Mouse (Mus musculus): ENCODE data around the gene Tssk6.
A peak's percentile ranks its signal among the peaks of the same experiment; 100 is the strongest.
"Not testable (repeated sequence)": the region's sequence is repeated elsewhere in the genome, so short reads cannot be mapped to it uniquely, and the experiment has no call there.

Tssk6 gene

DNA sequence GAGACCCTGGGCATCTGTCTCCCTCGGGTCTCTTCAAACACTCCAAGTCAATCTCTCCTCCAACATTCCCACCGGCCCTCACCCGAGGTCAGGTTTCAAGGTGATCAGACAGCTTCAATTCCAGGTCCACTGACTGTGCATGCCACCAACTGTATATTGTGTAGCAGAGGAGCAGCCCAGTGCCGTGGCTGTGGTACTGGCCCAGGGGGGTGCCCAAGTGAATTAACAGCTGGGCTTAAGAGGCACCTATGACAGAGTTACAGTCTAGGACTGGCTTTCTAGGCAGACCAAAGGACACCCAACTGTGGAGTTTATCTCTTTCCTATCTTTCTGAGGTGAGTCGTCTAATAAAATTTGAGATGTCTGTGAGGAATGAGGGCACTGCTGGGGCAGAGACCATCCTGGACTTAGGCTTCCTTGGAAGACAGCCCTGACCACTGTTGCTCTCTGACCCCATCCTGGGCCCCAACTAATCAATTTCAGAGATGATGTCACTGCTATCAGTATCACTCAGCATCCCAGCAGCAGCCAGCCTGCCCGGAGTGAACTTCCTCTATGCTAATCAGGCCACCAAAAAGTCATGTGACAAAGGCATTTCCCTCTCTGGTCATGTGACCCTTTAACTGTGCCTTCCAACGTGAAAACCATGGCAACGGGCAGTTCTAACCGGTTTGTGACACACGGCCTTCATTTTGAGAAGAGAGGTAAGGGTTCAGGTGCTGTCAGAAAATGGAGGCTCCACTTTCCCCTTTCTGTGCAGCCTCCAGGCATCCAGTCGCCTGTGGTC is 18.1 kb downstream of the Tssk6 start:
- DNase-seq, result peak; percentile 71 to 78

DNA sequence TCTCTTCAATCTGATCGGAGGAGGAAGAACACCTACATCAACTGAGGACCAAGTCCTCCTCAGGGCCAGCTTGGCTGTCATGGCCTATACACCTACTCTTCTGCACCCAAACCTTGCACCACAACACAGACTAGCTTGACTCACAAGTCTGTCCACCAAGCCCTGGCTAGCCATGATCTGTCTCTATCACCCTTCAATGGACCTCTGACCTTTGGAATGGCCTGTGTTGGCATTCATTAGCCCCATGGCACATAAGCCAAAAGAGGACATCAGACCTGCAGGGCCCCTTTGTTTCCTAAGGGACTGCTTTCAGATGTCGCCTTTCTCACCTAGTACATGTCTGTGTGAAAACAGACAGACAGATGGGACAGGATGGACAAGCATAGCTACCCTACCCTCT is 19.2 kb downstream of the Tssk6 start:
- no peak for DNase-seq

DNA sequence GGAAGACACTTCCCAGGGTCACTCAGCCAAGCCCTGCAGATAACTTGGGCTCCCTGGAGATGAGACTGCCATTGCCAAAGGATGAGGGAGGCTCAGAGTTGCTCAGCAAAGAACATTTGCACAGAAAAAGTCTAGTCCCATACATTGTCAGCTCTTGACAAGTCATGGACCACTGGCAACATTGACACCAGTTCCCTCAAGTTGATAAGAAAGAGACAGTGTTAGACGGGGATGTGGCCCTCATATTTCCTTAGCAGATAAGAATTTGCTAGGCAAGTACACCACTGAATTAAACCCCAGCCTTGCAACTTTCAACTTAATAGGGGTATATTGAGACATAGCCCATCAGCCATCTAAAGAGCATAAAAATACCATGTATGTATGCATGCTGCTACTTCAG is 22.0 kb downstream of the Tssk6 start:
- DNase-seq, result no peak

DNA sequence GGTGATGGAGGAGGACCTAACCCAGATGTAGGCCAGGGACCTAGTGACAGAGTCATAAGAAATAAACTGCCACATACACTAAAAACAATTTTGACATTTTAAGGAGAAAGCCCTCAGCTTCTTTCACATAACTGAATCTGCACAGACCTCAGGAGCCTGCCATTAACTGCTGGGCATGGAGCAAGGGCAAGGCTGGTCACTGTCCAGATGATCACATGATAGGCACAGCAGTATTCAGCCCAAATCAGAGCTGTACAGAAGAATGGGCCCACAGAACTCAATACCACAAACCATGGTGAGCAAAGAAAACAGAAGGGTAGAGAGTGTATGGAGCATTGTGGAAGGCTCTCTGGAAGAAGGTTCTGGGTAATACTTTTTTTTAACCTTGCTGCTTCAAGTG is 24.9 kb downstream of the Tssk6 start:
- DNase-seq, result no peak

DNA sequence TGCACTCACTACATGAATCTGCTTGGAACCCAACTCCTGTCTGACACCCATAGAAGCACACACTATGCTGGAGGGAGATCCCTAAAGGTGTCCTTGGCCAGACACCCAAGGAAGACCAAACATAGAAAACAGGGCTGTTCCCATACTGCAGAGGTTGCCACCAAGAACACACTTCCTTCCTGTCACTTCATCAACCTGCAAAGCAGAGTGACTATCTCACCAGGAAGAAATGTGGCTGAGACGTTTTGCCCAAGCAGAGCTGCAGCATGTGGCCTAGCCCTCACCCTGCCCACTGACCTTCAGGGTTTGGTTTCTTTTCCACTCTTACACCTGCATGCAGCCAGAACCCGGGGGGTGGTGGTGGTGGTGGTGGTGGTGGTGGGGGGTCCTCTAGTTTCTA is 31.8 kb downstream of the Tssk6 start:
- no peak for DNase-seq

DNA sequence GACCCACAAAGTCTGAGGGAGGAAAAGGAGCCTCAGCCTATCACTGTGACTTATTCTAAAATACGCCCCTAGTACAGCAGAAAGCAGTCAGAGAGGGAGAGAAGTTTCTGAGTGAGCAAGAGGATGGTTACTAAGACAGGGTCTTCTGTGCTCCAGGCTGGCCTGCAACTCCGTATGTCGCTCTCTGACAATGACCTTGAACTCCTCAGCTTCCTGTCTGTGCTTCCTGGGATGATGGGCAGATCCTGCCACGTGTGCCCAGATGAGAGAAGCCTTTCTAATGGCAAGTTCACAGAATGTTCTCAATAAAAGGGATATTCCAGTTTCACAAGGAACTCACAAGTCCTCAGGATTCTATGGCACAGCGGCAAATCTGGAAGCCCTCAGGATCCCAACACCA is 32.6 kb downstream of the Tssk6 start:
- no peak for DNase-seq

DNA sequence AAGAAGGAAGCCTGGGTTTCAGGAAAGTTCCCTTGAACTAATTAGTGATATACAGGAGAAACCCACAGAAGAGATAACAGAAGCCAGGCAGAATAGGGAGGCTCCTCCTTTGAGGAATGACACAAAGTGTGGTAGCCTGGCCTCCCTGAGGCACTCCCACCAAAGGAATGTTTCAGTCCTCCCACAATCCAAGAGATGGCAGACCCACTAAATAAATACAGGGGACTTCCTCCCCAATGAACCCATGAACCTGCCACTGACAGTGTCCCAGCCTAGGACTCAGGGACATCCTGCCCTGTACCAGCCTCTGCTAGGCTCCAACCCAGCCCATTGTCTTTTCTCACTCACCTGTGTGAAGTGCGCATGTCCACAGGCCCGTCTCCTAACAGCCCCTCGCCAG is 33.4 kb downstream of the Tssk6 start:
- no peak for DNase-seq

DNA sequence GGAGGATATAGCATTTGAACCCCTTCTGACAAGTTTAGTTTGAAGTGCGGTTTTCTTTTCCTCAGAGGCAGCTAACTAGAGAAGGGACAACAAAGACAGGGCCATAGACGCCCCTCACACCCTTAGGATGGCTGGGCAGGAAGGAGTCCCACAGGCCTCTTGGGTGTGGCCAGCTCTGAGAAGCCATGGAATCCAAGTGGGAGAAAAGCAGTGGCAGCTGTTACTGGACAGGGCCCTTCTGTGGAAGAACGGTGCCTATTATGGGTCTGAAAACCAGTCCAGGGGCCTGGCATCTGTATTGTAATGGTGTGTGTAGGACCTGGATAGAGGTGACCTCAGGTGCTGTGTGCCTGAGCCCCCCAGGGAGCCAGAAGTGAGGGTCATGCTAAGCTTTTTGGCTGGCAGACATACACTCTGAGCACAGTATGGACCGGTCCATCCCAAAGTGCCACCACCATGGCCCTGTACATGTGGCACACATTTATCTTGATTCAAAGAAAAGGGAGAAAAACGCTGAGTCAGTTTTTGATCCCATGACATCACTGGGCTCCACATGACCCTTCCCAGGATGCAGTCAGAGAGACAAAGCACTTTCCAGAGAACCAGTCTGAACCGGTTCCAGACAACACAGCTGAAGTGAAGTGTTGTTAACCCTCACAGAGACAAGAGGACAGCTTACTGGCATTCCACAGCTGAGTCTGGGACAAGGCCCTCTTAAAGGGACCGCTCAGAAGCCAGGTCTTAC is 34.2 kb downstream of the Tssk6 start:
- DNase-seq, result peak; percentile 70 to 73

DNA sequence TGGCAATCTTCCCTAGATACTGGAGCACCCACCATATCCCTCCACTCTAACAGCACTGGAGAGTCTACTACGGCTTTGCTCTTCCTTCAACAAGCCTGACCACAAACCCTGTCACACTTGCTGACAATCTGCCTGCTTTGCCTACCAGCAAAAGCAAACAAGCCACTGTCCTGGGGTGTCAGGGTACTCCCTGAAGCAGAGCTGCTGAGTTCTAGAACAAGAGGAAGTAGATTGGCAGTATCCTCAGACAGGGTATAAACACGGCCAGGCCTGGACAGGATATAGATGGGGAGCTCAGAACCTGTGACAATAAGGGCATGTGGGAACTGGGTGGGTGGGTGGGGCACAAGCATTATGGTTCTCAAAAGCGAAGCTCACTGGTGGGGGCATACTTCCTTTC is 35.5 kb downstream of the Tssk6 start:
- no peak for DNase-seq

DNA sequence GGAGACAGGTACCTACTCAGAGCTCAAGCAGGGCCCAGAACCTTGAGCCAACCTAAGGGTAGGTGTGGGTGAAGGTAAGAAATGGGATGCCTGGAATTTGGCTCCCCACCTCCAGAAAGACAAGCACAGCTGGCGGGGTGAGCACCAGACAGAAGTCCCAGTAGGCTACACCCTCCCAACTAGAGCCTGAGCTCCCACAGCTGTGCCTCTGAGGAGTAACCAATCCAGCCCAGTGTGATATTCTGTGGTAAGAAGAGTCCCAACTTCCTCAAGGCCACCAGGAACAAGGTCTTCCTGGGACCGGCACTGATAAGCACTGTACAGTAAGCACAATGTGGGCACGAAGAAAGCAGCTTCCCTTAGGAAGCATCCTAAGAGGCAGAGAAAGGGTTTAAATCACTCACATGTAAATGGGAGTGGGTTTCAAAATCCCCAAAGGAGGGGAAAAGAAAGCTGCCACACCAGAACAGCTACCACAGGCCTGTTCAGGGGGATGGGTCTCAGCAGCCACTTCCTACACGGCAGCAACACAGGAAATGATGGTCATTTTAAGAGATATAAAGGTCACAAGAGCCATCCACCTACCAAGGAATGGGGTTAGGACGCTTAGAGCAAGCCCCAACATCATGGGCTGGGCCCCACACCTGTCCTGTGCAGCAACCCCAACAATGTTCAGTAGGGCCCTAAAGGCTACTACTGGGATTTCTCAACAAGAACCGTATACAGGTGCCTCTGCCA is 36.4 kb downstream of the Tssk6 start:
- no peak for DNase-seq

DNA sequence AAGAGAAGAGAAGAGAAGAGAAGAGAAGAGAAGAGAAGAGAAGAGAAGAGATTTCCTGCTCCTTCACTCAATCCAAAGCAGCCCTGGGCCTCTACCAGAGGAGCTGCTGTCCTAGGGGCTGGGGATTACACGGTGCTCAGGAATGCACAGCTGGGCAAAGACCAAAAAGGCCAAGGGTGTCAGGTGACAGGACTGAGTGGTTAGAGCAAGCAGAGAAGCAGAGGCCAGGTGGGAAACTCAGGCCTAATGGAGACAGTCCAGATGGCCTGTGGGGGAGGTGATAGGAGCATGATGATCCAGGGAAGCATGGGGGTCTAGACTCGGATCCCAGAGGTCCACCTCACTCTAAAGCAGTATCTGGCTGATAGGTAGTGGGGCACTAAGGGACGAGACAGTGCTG is 37.6 kb downstream of the Tssk6 start:
- no peak for DNase-seq

DNA sequence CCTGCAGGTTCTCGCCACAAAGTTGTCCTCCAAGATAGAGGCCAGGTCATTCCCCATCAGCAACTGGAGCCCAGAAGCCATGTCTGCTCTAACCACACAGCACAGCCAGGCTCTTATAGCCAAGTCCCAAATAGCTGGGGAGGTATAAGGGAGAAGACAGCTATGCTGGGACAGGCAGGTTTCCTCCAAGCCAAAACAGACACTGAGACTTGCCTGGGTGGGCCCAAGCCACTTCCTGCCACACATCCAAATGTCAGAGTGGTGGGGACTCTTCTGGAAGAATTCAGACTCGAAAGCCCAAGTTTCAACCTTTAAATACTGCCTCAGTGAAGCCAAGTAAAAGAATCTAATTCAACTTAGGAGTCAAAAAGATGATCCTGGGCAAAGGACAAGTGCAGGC is 38.4 kb downstream of the Tssk6 start:
- DNase-seq, result no peak

DNA sequence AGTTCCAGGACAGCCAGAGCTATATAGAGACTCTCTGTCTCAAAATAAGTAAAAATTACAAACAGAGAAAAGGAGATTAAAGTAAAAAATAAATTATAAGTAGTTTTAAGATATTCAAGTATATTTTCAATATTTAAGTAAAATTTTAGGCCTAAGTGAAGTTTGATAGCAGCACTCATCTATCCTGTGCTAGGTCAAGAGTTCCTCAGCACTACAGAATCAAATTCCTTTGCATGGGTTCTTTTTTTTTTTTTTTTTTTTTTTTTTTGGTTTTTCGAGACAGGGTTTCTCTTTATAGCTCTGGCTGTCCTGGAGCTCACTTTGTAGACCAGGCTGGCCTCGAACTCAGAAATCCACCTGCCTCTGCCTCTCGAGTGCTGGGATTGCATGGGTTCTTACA is 40.5 kb downstream of the Tssk6 start:
- DNase-seq, result not testable (repeated sequence)

DNA sequence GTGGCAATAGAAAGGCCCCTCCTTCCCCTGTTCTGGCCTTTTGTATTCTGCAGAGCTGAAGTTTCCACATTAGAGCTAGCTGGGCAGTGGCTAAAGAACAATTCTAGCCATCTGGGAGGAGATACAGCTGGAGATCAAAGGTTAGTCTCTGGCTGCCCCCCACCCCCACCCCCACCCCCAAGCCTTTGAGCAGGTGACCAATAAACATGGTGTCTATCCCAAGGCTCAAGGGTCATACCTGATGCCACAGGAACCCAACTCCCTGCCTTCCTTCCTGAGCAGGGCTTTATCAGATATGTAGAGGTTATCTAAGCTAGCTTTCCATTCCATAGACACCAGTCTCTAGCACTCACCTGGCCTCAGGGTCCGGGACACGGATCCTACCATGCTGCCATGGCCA is 48.3 kb downstream of the Tssk6 start:
- no peak for DNase-seq
